Mouse (Mus musculus): Measurements from ENCODE around the gene Upp2. TPM values are rescaled to one million over a fixed set of nuclear protein-coding genes. Genes with fewer than 3 reads are reported as not detected.

The Upp2 gene
- polyA plus RNA-seq, 1 experiment from 2014 or later = 45.7 TPM

GRCm38 (mm10) chr2:58842443-58842842, 275.3 kb downstream of the Upp2 start:
- H3K4me1 ChIP-seq (ENCODE audit: insufficient read depth) = no peaks in the 10 kb centered on the region
- H3K27me3 ChIP-seq (ENCODE audit: insufficient read depth, low read length) = no peaks in the 10 kb centered on the region
- no peak for TF ChIP-seq CTCF (IDR thresholded peaks at IDR 0.05; ENCODE audit: low read depth)
- no peak for TF ChIP-seq EP300 (IDR thresholded peaks at IDR 0.05; ENCODE audit: low read depth)
- H3K4me2 ChIP-seq (ENCODE audit: low read depth, low read length) = no peak overlapping the region
- DNase-seq = no peak
- WGBS (ENCODE audit: insufficient replicate concordance) = 74% methylated on average over 4 of the region's 4 CpGs
- H3K9me3 ChIP-seq (ENCODE audit: low read length) = no peaks in the 10 kb centered on the region
- no peak overlapping the region for H3K27ac ChIP-seq (ENCODE audit: low read depth)
- H3K9ac ChIP-seq (replicated peaks) = no peak overlapping the region
- no peak for ATAC-seq
- no peaks in the 10 kb centered on the region for H3K36me3 ChIP-seq (replicated peaks; ENCODE audit: insufficient read depth, low read length)
- H3K4me3 ChIP-seq (ENCODE audit: low read depth, low read length) = no peak overlapping the region

Other genes with a start within 250 kb of the Upp2 start
- gene Acvr1c, start 209.4 kb upstream of the Upp2 start, polyA plus RNA-seq (2015; fragmentation: Nextera tagmentation; extraction: Ambion mirVana) = 0.05 TPM in 2 replicates
- gene Gm17409, start 97.2 kb upstream of the Upp2 start, polyA plus RNA-seq (2015; fragmentation: Nextera tagmentation; extraction: Ambion mirVana) = not detected in 2 replicates
- 2.7 and 2.8 TPM in 2 replicates for gene Acvr1, start 141 bp upstream of the Upp2 start, polyA plus RNA-seq (2015; fragmentation: Nextera tagmentation; extraction: Ambion mirVana)

All from liver, postnatal 0 days (tissue).